ENCODE assay signal across 25 mouse cellular contexts in the genomic region with DNA sequence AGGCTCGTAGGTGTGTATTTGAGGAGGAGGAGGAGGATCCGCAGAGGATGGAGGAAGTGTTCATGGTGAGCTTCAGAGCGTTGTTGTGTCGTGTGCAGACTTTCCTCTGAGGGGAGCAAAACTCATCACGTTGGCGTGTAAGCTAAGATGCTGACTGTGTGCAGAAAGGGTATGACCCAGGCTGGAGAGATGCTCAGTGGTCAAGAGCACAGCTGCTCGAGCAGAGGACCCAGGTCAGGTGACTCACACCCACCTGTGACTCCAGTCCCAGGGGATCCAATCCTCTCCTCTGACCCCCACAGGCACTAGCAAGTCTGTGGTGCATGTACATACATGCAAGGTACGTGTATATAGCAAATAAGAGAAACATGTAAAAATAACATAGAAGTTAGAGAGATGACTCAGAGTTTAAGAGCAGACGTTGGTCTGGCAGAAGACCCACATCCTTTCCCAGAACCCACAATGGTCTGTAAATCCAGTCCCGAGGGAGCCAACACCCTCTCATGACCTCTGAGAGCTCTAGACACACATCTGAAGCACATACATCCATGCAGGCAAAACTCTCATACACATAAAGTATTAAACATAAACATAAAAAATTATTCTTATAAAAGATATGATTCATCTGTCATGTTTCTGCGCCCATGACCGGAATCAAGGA. TPM values are rescaled to one million over a fixed set of nuclear protein-coding genes. Genes with fewer than 3 reads are reported as not detected.
"Had no signal": no experiment of that assay in that cellular context is flagged by ENCODE, and none has a peak within 500 bp of the region (broad histone marks: within the 10 kb centered on the region; RNA-seq: fewer than 3 reads in every experiment).

No protein-coding gene starts in this region.

- H3K27me3 ChIP-seq: kidney, embryonic 15.5 days; limb, embryonic 12.5 days; limb, embryonic 15.5 days; midbrain, embryonic 13.5 days; neural tube, embryonic 12.5 days; neural tube, embryonic 15.5 days had no signal

- H3K4me1 ChIP-seq: kidney, embryonic 15.5 days; limb, embryonic 12.5 days; limb, embryonic 15.5 days; midbrain, embryonic 13.5 days; neural tube, embryonic 12.5 days; neural tube, embryonic 15.5 days had no signal

- H3K9me3 ChIP-seq: kidney, embryonic 15.5 days; limb, embryonic 12.5 days; limb, embryonic 15.5 days; midbrain, embryonic 13.5 days; neural tube, embryonic 12.5 days; neural tube, embryonic 15.5 days had no signal

- H3K4me2 ChIP-seq: kidney, embryonic 15.5 days; limb, embryonic 12.5 days; limb, embryonic 15.5 days; liver, embryonic 11.5 days; lung, embryonic 14.5 days; midbrain, embryonic 13.5 days; neural tube, embryonic 12.5 days; neural tube, embryonic 15.5 days had no signal

- H3K9ac ChIP-seq: kidney, embryonic 15.5 days; limb, embryonic 12.5 days; limb, embryonic 15.5 days; liver, embryonic 14.5 days; liver, postnatal 0 days; lung, embryonic 14.5 days; midbrain, embryonic 13.5 days; neural tube, embryonic 12.5 days; neural tube, embryonic 15.5 days had no signal

- H3K27ac ChIP-seq: kidney, embryonic 15.5 days; left cerebral cortex, adult 2 months; limb, embryonic 12.5 days; limb, embryonic 15.5 days; liver, embryonic 14.5 days; macrophage; midbrain, embryonic 13.5 days; neural tube, embryonic 12.5 days; neural tube, embryonic 15.5 days; stomach, postnatal 0 days had no signal

- ATAC-seq: liver, postnatal 0 days; lung, postnatal 0 days; midbrain, embryonic 13.5 days had no signal

- DNase-seq: kidney, postnatal 10 days; kidney, postnatal 36 days; layer of hippocampus, postnatal 36 days; liver, postnatal 0 days; lung, embryonic 14.5 days; right cerebral cortex, adult 18-20 months; right cerebral cortex, postnatal 14 days; right cerebral cortex, postnatal 4 days; thymus, adult 2 months; thymus, postnatal 14 days; thymus, postnatal 4 days had no signal

- H3K4me3 ChIP-seq: kidney, embryonic 15.5 days; left cerebral cortex, adult 2 months; limb, embryonic 12.5 days; limb, embryonic 15.5 days; midbrain, embryonic 13.5 days; neural tube, embryonic 12.5 days; neural tube, embryonic 15.5 days had no signal

- H3K36me3 ChIP-seq: kidney, embryonic 15.5 days; limb, embryonic 12.5 days; limb, embryonic 15.5 days; neural tube, embryonic 12.5 days; neural tube, embryonic 15.5 days had no signal

RNA-seq across cellular contexts. Expression of gene Gm21976, which starts 1.4 kb away (rescaled TPM):
- polyA plus RNA-seq: kidney, embryonic 15.5 days; limb, embryonic 12.5 days; limb, embryonic 15.5 days; liver, embryonic 11.5 days; liver, embryonic 14.5 days; liver, postnatal 0 days; lung, embryonic 14.5 days; lung, postnatal 0 days; macrophage; midbrain, embryonic 13.5 days; midbrain, postnatal 0 days; neural tube, embryonic 12.5 days; neural tube, embryonic 15.5 days; stomach, embryonic 14.5 days; stomach, postnatal 0 days had no signal
